Mouse (Mus musculus) large intestine, adult 2 months (tissue): Measurements from ENCODE around the gene Zdhhc16. TPM values are rescaled to one million over a fixed set of nuclear protein-coding genes. Genes with fewer than 3 reads are reported as not detected.

Source experiments
- DNase-seq: peaks from one replicate; pipeline ENCODE4 v3.0.0-alpha.2; 2012; ENCODE audit warnings: low read depth, low spot score
- WGBS: fragments of 180-500 bp; shearing (Covaris S2); methylation state at CpG from one replicate; pipeline ENCODE4 v1.1.7; 2018; 5-methylcytosine and 5-hydroxymethylcytosine counted together
- polyA plus RNA-seq: library from polyadenylated mRNA; depleted of rRNA; stranded (reverse); fragments of >200 nt; gene quantifications from 2 replicates; pipeline ENCODE4 v1.2.3, GENCODE M21; 2012; rRNA removed

Zdhhc16 gene
- polyA plus RNA-seq, 1 experiment, result 45.3 TPM

GRCm38 (mm10) chr19:41981931-41982790, 48.9 kb downstream of the Zdhhc16 start:
- WGBS, result under 1% methylated on average over 74 of the region's 74 CpGs

GRCm38 (mm10) chr19:41982791-41983150, 49.5 kb downstream of the Zdhhc16 start:
- 25% methylated on average over 4 of the region's 4 CpGs for WGBS
- DNase-seq, result no peak

More at GRCm38 (mm10) chr19:41981931-41982790, 48.9 kb downstream of the Zdhhc16 start:
- DNase-seq, result no peak

GRCm38 (mm10) chr19:41985994-41986393, 52.7 kb downstream of the Zdhhc16 start:
- no peak for DNase-seq
- 96% methylated on average over 5 of the region's 5 CpGs for WGBS

GRCm38 (mm10) chr19:41987206-41987605, 53.9 kb downstream of the Zdhhc16 start:
- WGBS, result 86% methylated on average over 4 of the region's 4 CpGs
- DNase-seq, result no peak

- no peak for DNase-seq
- WGBS, result 85% methylated on average over 6 of the region's 6 CpGs
Measured at GRCm38 (mm10) chr19:41989810-41990209, 56.5 kb downstream of the Zdhhc16 start.

- 64% methylated on average over 6 of the region's 6 CpGs for WGBS
Measured at GRCm38 (mm10) chr19:41991926-41992477, 58.7 kb downstream of the Zdhhc16 start.

GRCm38 (mm10) chr19:41992971-41993370, 59.7 kb downstream of the Zdhhc16 start:
- no peak for DNase-seq
- 67% methylated on average over 2 of the region's 2 CpGs for WGBS

More at GRCm38 (mm10) chr19:41991926-41992477, 58.7 kb downstream of the Zdhhc16 start:
- no peak for DNase-seq

- DNase-seq, result no peak
- 21% methylated on average over 6 of the region's 6 CpGs for WGBS
Measured at GRCm38 (mm10) chr19:41993484-41993883, 60.2 kb downstream of the Zdhhc16 start.

Other genes starting within 250 kb of the Zdhhc16 start
- gene Slit1, start 189.8 kb upstream of the Zdhhc16 start, polyA plus RNA-seq, result 0.30 and 0.44 TPM in 2 replicates
- gene Arhgap19, start 131.4 kb upstream of the Zdhhc16 start, polyA plus RNA-seq, result 4.4 and 6.3 TPM in 2 replicates
- 7.1 and 12.3 TPM in 2 replicates for gene Frat1, start 103.5 kb upstream of the Zdhhc16 start, polyA plus RNA-seq
- 10.4 and 21.6 TPM in 2 replicates for gene Frat2, start 85.3 kb upstream of the Zdhhc16 start, polyA plus RNA-seq
- 5.2 and 7.4 TPM in 2 replicates for gene Rrp12, start 37.3 kb upstream of the Zdhhc16 start, polyA plus RNA-seq
- 211 and 297 TPM in 2 replicates for gene Pgam1, start 21.6 kb upstream of the Zdhhc16 start, polyA plus RNA-seq
- gene Exosc1, start 57 bp upstream of the Zdhhc16 start, polyA plus RNA-seq, result 10.4 and 11.5 TPM in 2 replicates
- gene Mms19, start 47.7 kb downstream of the Zdhhc16 start, polyA plus RNA-seq, result 32.7 and 50.2 TPM in 2 replicates
- 11.1 and 11.3 TPM in 2 replicates for gene Ubtd1, start 48.3 kb downstream of the Zdhhc16 start, polyA plus RNA-seq
- gene Ankrd2, start 102.5 kb downstream of the Zdhhc16 start, polyA plus RNA-seq, result not detected in 2 replicates
- gene Hoga1, start 112.1 kb downstream of the Zdhhc16 start, polyA plus RNA-seq, result 0.57 and 1.4 TPM in 2 replicates
- gene 4933411K16Rik, start 118.8 kb downstream of the Zdhhc16 start, polyA plus RNA-seq, result 0.09 and 0.23 TPM in 2 replicates
- 2.4 and 2.5 TPM in 2 replicates for gene Morn4, start 152.9 kb downstream of the Zdhhc16 start, polyA plus RNA-seq
- 32.0 and 34.2 TPM in 2 replicates for gene Pi4k2a, start 157.0 kb downstream of the Zdhhc16 start, polyA plus RNA-seq
- 6.1 and 7.8 TPM in 2 replicates for gene Avpi1, start 195.6 kb downstream of the Zdhhc16 start, polyA plus RNA-seq
- gene Marveld1, start 213.9 kb downstream of the Zdhhc16 start, polyA plus RNA-seq, result 41.8 and 46.9 TPM in 2 replicates
- gene Zfyve27, start 230.5 kb downstream of the Zdhhc16 start, polyA plus RNA-seq, result 28.1 and 33.1 TPM in 2 replicates